Mouse (Mus musculus) small intestine, adult 2 months (tissue): ENCODE measurements at regions not wholly inside any gene's neighbourhood (a gene's known extent, or its start where the extent isn't known, plus 50 kb on each side); places are given as distances from the start of the nearest gene placed in this dataset.

Experiments used
- CTCF ChIP-seq: fragments of 200-500 bp; IDR thresholded peaks from 2 replicates; pipeline ENCODE4 v1.5.1; 2012; ENCODE audit warnings: low read depth, mild to moderate bottlenecking, control low read depth, inconsistent platforms, low read length, moderate library complexity, mixed read lengths; ENCODE audit not compliant: insufficient replicate concordance, insufficient read length; ENCODE audit errors: extremely low read depth
- POLR2A ChIP-seq: fragments of 200-500 bp; IDR thresholded peaks from 2 replicates; pipeline ENCODE4 v1.6.1; 2012; ENCODE audit warnings: low read depth, mild to moderate bottlenecking, control low read depth, inconsistent platforms, low read length, moderate library complexity

DNA sequence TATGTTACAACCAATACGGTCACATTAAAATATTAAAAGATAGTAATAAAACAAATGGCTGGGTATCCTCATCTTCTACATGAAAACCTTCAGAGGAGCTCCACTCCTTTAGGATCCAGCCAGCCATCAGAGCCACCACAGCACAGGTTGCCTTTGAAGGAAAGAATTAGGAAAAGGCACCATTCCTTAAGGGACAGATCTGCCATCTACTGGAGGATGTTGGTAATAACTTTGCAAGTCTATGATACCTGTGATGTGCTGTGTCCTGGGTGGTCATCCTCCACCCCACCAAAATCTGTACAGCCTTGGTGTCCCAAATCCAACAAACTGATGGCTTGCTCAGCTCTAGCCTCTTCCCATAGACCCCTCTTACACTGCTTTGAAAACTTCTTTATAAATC, 140.5 kb downstream of the Nsun3 start:
- TF ChIP-seq CTCF (peak; percentile 13; the same call in 1 of the 2 replicates), POLR2A (no peak)
